Comparison of ENCODE assay signal across 29 mouse cellular contexts in the genomic region with DNA sequence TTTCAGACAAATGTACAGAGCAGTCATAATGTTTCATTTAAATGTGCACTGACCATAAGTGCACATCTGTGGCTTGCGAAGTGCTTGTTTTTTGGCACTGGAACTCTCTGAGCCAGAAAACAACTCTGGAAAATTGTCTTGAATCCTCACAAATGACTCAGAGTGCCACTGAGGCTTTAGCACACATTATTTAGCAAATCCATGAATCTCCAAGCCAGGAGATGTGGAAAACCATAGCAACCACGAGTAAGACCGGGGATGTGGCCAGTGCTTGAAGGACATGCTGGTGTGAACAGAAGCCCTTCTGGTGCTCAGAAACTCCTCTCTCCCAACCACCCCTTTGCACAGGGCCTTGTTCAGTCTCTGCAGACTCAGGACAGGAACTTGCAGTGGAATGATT. TPM values are rescaled to one million over a fixed set of nuclear protein-coding genes. Genes with fewer than 3 reads are reported as not detected.
"Had no signal": no experiment of that assay in that cellular context is flagged by ENCODE, and none has a peak within 500 bp of the region (broad histone marks: within the 10 kb centered on the region; RNA-seq: fewer than 3 reads in every experiment).

No protein-coding gene starts in this region.

- DNase-seq: gastrocnemius, postnatal 14 days; gastrocnemius, postnatal 36 days; heart, adult 11 months; heart, adult 2 months; heart, postnatal 14 days; heart, postnatal 36 days; kidney, adult 18-20 months; kidney, adult 8-10 months; kidney, postnatal 10 days; kidney, postnatal 25 days; kidney, postnatal 4 days; layer of hippocampus, postnatal 36 days; left cerebral cortex, postnatal 4 days had no signal

- ATAC-seq: inflammation-experienced regulatory T-cells, adult 6 months; intestine, embryonic 15.5 days; intestine, postnatal 0 days; liver, embryonic 12.5 days had no signal

- H3K4me1 ChIP-seq: hindbrain, embryonic 13.5 days; hindbrain, embryonic 15.5 days; intestine, embryonic 15.5 days; limb, embryonic 12.5 days; limb, embryonic 15.5 days; liver, embryonic 12.5 days had no signal

- H3K4me2 ChIP-seq: heart, embryonic 11.5 days; heart, embryonic 13.5 days; heart, embryonic 15.5 days; hindbrain, embryonic 13.5 days; hindbrain, embryonic 15.5 days; intestine, embryonic 15.5 days; limb, embryonic 12.5 days; limb, embryonic 15.5 days; liver, embryonic 12.5 days had no signal

- H3K27me3 ChIP-seq: heart, embryonic 13.5 days; heart, embryonic 15.5 days; hindbrain, embryonic 13.5 days; hindbrain, embryonic 15.5 days; intestine, embryonic 15.5 days; limb, embryonic 12.5 days; limb, embryonic 15.5 days; liver, embryonic 12.5 days had no signal

- H3K9me3 ChIP-seq: heart, embryonic 13.5 days; heart, embryonic 15.5 days; hindbrain, embryonic 13.5 days; hindbrain, embryonic 15.5 days; intestine, embryonic 15.5 days; limb, embryonic 12.5 days; limb, embryonic 15.5 days; liver, embryonic 12.5 days had no signal

- H3K4me3 ChIP-seq: heart, adult 2 months; heart, embryonic 13.5 days; heart, embryonic 15.5 days; hindbrain, embryonic 13.5 days; hindbrain, embryonic 15.5 days; intestine, embryonic 15.5 days; layer of hippocampus, adult 2 months; limb, embryonic 12.5 days; limb, embryonic 15.5 days; liver, embryonic 12.5 days had no signal

- H3K27ac ChIP-seq: heart, embryonic 13.5 days; heart, embryonic 15.5 days; hindbrain, embryonic 13.5 days; hindbrain, embryonic 15.5 days; intestine, embryonic 15.5 days; layer of hippocampus, adult 2 months; limb, embryonic 12.5 days; limb, embryonic 15.5 days; liver, embryonic 12.5 days; liver, embryonic 14.5 days had no signal

- H3K9ac ChIP-seq: heart, embryonic 13.5 days; heart, embryonic 15.5 days; hindbrain, embryonic 13.5 days; hindbrain, embryonic 15.5 days; intestine, embryonic 15.5 days; limb, embryonic 12.5 days; limb, embryonic 15.5 days; liver, embryonic 12.5 days; liver, embryonic 14.5 days had no signal

- H3K36me3 ChIP-seq: heart, embryonic 13.5 days; heart, embryonic 15.5 days; hindbrain, embryonic 13.5 days; hindbrain, embryonic 15.5 days; intestine, embryonic 15.5 days; limb, embryonic 12.5 days; limb, embryonic 15.5 days; liver, embryonic 12.5 days had no signal

RNA-seq across cellular contexts. Expression of a gene that starts 33.3 kb away (rescaled TPM):
- polyA plus RNA-seq: heart, adult 2 months; heart, embryonic 15.5 days; inflammation-experienced regulatory T-cells, adult 6 months; kidney, embryonic 14.5 days; kidney, embryonic 16.5 days; limb, embryonic 12.5 days; limb, embryonic 15.5 days; liver, adult 2 months; liver, embryonic 14.5 days had no signal
